Mouse (Mus musculus) CH12F3 (cell line): Measurements from ENCODE around the gene Fgd3.

Experiments
- in situ Hi-C: fragments of 300-500 bp; cut with MboI; formaldehyde crosslinking; loops from 2 replicates; pipeline ENCODE4 v1.14.3; 2020; ENCODE audit warnings: low sequenced_read_pairs

Fgd3 gene

DNA sequence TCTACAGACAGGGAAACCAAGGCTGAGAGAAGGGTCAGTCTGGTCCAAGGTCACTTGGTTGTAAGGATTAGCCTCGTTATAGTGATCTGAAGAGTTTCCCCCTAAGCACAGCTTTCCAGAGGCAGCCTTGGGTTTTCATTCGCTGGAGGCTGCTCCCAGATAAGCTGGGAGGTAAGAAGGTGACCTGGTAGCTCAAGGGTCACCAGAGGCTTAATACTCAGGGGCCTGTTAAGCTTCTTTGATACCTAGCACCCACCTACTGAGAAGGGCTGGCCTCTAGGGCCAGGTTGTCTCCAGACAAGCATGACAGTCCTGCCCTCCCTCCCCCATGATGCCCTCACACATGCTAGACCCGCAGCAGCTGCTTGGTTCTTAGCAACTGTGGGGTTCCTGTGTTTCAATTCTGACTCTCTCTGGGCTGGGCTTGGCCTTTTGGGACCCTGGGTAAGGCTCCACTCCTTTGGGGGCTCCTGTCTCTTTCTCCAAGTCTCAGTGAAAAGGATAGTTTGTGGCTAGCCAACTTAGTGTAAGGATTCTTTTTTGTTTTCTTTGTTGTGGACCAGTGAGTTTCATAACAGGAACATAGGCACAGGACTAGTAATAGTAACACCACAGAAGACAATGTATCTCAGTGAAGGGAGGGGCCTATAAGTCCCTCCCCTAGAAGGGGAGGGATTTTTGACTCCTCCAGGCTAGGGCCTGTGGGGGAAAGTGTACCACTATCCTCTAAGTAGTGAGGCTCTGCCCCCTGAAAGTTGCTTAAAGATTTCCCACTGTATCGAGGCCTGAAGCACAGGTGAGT lies 69.2 kb downstream of the Fgd3 start:
- in situ Hi-C loops, result no loop called here

DNA sequence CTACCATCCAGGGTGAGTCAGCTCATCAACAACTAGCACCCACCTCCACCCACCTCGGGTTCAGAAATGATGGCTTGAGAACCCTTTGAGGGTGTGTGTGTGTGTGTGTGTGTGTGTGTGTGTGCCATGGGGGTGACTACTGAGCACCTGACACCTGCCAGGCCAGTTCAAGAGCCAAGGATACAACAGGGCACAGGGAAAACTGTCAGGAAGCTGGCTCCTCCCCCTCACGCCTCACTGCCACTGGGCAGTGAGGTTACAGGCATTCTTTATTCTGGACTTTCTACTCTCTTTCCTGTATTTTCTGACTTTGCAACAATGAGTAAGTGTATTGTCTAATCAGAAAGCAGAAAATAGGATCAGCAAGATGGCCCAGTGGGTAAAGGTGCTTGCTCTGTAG lies 70.5 kb downstream of the Fgd3 start:
- in situ Hi-C loops, result no loop called here

DNA sequence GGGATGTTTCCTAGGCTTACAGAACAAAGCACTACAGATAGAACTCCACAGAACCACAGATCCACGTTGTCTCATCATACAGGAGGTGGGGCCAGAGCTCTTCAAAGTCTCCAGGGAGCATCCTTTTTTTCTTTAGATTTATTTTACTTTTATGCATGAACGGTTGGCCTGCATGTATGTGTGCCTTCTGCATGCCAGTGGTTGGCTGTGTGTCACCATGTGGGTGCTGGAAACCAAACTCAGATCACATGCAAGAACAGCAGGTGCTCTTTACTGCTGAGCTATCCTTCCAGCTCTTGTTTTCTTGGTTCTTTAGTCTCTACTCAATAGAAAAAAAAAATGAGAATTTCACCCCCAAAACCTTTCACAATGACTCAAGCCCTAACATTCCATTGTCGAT lies 71.2 kb downstream of the Fgd3 start:
- in situ Hi-C loops, result no loop called here

DNA sequence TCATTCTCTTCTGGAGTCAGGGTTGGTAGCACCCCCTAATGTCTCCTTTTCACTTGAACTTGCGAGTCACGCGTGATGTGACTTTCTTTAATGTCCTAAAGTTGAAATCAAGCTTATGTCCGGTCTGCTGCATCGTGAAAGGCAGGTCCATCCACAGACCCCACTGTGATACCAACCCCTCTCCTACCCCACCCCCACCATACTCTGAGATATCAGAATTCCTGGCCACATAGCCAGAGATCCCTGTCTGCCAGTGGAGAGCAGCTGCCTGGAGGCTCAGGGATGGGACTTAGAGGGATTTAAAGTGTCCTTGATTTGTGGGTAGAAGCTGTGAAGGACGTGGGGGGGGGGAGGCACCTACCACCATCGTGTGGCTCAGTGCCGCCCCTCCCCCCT lies 71.6 kb downstream of the Fgd3 start, which contains the start of gene Susd3:
Susd3 (minus strand) TSS at position 240 of the 396 bp plus-strand sequence.
- in situ Hi-C loops, result no loop called here

DNA sequence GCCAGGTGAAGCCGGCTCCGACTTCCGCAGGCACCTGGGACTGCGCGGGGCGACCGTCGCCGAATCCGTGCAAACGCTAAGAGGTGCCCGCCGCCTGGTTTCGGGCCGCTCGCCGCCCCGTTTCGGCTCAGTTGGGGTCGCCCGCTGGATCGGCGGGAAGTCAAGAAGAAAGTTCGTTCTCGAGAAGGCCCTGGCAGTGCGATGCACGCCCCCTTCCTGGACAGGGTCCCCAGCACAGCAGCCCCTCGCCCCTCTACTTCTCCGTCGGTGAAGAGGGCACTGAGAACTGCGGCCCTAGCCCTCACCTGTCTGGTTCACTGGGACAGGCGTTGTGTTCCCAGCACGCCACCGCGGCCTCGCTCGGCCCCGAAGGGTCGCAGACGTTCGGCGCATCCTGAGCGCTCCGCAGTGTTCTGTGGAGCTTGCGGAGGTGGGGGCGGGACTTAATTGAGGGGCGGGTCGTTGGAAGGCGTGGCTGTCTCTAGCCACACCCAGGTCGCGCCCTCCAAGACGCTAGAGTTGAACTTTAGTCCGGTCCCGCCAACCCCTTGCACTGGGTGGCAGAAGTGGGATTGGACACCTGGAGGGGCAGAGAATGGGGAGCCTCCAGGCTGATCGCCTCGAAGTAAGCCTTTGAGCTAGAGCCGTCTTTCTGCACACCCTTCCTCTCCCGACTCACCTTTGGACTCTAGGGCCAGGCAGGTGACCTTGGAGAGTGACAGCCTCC lies 72.2 kb downstream of the Fgd3 start:
- in situ Hi-C loops, result no loop called here

DNA sequence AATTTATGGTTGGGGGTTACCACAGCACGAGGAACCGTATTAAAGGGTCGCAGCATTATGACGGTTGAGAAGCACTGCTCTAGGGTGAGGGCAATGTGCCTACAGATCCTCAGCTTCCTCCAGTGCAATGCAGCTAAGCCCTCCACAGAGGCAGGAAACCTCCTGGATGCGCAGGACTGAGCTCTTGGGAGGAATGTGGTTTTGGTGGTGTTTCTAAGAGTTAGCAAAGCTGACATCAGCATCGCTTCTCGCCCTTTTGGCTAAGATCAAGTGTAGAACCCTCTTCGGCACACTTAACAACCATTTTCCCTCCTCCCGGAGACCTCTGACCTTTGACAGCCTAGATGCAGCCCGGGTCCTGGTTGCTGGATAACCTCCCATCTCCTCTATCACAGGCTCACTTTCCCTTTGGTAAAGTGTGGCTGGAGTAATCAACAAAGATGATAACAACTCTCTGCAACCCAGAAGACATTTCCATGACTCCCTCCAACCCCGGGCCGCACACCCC lies 72.8 kb downstream of the Fgd3 start:
- in situ Hi-C loops, result no loop called here

DNA sequence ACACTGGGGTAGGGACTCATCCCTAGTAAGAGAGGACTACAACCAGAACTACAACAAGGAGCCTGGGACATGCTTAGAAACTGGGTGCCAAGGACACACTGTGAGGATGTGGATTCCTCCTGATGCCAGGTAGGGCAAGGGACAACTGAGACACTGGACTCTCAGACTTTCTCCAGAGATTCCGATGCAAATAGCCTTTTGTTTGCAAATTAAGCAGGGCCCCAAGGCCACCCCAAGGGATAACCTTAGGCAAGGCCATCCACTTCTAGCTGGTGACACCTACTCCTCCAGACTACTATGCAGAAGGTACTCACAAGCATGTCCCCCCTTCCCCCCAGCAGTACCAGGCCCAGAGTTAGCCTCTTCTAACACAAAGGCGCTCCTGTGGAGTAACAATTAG lies 73.5 kb downstream of the Fgd3 start:
- in situ Hi-C loops, result no loop called here

DNA sequence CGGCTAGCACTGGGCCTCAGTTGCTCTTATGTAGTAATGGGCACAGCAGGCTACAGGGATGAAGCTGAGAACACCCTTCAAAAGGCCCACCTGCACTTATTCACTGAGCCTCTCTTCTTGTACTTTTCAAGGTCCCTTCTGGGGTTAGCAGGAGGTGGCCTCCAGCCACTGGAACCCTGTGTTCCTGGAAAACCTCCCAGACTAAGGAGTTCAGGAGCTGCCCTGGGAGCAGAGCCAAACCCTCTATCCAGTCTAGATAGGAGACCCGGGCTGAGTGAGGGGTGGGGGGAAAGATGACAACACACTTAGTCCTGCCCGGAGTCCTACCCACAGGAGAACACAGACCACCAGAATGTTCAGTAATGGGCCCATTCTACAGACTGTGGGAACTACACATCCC lies 74.1 kb downstream of the Fgd3 start:
- in situ Hi-C loops, result no loop called here

DNA sequence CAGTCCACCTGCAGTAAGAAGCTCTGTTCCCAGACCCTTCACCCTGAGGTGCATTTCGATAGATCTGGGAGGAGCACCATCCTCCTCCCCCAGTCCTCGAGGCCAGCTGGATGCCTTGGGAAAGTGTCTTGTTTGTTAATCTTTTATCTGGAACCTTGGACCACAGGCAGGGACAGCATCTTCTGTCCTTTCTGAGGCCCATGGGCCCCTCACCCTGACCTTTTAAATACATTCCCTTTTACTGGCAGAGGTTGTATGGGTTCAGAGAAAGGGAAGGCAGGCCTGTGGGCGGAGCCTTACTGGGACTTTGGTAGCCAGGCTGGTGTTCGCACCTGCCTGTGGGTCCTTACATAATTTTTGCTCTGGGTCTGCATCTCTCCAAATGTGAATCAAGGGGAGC lies 74.9 kb downstream of the Fgd3 start:
- in situ Hi-C loops, result no loop called here

DNA sequence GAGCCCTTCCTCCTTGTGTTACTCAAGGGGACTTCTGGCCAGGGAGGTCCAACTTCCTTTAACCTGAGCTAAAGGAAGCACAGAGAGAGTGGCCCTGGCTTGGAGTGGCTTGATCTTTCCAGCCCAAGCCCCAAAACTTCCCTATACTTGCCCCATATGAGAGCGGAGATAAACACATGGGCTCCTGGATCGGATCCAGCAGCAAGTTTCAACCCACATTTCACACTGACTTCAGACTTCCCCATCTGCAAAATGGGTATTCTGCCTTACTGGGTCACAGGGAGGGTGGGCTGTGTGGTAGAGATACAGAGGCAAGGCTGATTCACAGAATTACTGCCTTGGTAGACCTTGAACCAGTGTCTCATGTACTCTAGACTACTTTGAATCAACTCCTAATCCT lies 76.6 kb downstream of the Fgd3 start:
- in situ Hi-C loops, result no loop called here

DNA sequence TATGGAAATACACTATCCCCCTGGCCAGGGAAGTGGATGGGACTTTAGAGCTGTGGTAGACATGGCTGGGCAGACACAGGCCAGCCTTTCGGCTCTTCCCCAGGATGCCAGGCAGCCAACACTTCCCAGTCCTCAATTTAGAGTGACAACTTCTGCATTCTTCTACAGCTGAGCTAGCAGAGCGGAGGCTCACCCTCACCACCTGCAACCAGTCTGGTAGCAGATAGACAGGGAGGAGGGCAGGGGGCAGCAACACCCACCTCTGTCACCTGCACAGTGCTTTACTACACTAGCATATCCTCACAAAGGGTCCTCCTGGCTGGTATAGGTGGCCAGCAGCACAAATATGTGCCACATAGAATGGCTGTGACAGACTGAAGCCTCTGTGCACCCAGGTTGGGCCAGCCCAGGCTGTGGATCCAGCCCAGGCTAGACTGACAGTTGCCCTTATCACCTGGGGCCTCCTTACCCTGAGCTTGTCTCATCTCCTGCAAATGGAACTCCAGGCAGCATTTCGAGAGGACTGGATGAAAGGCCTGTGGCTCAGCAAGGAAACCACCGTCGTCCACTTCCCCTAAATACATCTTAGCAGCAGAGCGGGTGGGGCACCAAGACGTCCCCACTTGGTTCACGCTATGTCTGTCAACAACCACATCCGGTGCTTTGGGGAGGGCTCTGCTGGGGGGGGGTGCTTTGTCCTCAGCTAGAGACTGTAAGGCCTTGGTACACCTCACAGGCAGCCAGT lies 77.6 kb downstream of the Fgd3 start:
- in situ Hi-C loops, result no loop called here

DNA sequence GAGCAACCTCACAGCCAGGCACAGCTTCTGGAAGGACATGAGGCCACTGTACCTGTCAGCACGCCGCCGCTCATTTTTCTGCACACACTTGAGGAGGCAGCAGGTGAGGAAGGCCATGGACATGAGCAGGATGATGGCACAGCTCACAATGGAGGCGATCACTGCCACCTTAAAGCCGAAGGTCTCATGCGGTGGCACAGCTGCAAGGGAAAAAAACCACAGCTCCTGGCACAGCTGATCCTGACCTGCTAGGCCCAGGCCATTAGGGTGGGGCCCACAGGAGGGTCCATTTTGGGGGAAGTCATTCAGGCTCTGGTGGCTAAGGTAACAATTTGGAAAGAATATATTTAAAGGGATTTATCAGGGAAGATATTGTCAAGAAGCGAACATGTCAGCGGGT lies 81.4 kb downstream of the Fgd3 start:
- in situ Hi-C loops, result no loop called here

DNA sequence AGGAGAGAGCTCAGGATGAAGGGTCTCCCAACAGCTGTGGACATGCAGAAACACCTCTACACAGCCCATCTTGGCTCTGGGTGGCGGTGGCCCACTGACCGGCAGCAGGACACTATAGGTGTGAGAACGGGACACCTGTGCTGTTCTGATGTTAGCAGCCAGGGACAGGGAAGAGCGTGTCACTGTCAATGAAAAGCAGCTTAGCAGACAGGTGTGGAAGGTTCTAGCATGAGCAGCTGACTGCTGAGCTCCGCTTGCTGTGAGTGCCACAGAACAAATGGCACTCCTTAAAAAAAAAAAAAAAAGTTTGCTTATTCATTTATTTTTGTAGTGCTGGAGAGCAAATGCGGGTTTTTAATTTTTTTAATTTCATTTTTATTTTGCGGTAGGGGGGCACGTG lies 82.5 kb downstream of the Fgd3 start:
- in situ Hi-C loops, result no loop called here

DNA sequence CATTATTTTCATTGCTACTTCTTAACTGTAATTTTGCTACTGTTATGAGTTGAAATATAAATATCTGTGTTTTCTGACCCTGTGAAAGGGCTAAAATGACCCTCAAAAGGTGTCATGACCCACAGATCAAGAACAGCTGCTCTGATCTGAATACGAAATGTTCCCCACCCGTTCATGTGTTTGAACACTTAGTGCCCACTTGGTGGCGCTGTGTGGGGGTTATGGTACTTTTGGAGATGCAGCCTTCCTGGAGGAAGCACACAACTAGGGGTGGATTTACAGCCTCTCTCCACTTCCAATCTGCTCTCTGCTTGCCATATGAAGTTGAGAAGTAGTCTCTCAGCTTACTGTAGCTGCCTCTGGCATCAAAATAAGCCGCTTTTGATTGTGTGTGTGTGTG lies 85.4 kb downstream of the Fgd3 start:
- in situ Hi-C loops, result no loop called here

DNA sequence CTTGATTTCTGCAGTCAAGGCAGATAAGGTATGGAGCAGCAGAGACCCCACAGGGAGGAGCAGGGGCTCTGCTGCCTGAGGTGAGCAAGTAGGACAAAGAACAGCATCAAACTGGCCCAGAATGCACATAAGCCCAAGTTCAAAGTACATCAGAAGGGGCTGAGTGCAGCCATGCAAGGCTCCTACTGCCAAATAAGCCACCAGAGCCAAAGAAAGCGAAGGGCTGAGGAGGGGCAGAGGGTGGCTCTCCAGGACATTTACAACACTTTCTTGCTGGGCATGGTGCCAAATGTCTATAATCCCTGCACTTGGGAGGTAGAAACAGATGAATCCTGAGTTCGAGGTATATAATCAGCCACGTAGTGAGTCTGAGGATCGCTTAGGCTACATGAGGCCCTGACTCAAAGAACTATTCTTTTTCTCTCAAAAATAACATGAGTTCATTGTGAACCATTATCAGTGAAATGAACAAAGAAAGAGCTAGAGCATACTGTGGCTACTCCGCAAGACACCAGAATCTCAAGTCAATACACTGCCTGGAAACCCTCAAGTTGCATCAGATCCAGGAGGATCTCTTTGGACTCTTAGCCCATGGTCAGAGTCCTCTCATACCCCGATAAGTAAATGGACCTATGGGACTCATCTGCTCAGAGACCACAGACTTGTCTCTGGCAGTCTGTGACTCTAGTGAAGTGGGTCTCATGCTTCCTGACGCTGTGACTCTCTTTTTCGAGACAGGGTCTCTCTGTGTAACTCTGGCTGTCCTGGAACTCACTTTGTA lies 86.1 kb downstream of the Fgd3 start:
- in situ Hi-C loops, result no loop called here

DNA sequence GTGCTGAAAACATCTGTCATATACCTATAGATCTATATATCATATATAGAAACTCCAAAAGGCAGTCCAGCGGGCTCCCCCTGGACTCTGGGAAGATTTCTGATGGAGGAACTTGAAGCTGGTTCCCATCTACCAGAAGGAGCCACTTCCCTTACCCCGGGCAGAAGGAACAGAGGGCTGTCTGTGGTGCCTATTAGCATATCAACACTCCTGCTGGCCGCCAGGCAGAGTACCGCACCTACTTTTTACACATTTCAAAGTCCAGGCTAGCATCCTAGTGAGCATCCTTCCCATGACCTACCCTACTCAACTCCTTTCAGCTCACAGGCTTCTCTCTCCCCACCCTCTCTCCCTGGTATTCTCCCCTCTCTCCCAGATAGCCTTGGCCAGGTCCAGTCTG lies 94.5 kb downstream of the Fgd3 start:
- in situ Hi-C loops, result no loop called here

DNA sequence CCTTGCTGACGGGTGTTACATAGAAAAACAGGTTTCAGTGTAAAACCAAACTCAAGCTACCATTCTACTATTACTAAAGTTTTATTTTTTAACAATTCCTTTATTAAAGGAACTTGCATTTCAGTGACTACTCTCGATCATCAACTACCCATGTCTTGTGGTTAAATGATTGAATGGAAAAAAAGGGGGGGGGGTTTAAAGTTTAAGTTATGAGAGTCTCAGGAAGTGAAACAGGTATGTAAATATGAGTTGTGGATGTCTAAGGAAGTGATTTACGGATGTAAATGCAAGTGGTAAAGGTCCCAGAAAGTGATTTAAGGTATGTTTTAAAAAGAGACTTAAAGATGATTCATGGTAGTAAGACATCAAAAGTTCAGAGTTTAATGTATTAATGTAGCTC lies 95.0 kb downstream of the Fgd3 start:
- in situ Hi-C loops, result no loop called here

DNA sequence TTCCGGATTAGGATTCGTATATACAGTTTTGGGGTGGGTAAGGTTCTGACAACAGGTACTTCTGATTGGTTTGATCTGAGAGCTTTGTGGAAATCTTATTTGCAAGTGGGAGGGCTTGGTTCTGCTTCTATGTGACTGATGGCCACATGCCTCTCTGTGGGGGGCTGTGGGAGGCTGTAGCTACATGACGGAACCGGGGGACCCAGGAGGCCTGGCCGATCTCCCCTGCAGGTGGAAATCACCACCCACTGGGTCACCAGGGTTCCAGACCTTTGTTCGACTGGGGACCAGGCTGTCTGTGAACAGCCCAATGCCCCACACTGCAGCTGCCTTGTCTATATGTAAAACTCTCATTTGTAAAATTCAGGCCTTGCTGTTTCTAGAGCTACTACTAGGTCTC lies 95.4 kb downstream of the Fgd3 start:
- in situ Hi-C loops, result no loop called here

DNA sequence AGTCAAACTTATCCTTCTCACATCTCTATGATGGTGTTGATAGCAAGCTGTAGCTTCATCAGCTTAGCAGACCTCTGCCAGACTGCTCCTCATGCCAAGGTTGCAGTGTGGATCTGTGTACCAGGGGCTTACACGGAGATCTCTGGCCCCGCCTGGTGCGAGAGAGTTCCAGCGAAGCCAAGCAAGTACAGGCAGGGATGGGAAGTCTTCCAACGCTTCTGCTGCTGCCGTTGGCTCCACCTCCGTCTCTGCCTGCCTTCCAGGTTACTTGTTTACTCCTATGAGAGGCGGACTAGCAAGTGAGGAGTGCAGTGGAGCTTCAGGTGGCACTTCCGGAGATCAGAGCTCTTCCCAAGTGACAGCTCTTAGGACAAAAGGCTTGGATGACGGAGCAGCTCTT lies 95.8 kb downstream of the Fgd3 start:
- in situ Hi-C loops, result no loop called here

DNA sequence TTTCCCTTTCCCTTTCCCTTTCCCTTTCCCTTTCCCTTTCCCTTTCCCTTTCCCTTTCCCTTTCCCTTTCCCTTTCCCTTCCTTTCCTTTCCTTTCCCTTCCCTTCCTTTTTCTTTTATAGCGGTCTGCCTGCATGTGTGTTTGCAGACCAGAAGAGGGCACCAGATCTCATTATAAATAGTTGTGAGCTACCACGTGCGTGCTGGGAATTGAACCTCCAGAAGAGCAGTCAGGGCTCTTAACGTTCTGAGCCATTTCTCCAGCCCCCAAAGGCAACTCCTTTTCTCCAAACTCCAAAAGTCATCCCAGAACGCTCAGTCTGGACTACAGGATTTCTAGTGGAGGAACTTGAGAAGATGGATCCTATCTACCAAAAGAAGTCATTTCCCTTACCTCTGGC lies 99.2 kb downstream of the Fgd3 start:
- in situ Hi-C loops, result no loop called here

DNA sequence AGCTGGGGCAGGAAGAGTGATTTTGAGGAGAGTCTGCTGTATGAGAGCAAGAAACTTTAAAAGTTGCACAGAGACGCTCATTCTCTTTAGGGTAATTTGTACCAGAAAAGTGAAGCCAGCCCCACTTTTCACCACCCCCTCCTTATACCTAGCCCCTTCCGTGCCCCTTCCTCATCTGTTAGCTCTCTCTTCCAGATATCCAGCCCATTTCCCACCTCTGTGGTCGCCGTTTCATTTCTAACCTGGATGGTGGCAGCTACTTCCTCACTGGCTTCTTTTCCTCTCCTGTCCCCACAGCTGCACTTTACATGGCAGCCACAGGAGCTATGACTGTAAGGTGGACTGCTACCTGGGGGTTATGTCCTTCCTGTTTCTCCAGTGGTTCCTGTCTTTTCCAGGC lies 100.7 kb downstream of the Fgd3 start:
- in situ Hi-C loops, result no loop called here
